Mouse (Mus musculus) hindbrain, embryonic 11.5 days (tissue): Measurements from ENCODE around the gene Htra1. TPM values are rescaled to one million over a fixed set of nuclear protein-coding genes. Genes with fewer than 3 reads are reported as not detected.

Experiments
- ATAC-seq: fragments of 200-750 bp; cut with Nextera tagmentation; 2 replicates; pipeline ENCODE4 v1.8.0; 2017; ENCODE audit warnings: mild to moderate bottlenecking, moderate TSS enrichment, moderate library complexity; ENCODE audit not compliant: low FRiP score
- DNase-seq: peaks from one replicate; pipeline ENCODE4 v3.0.0-alpha.2; 2015; ENCODE audit warnings: low spot score
- H3K27ac ChIP-seq: fragments of 300-500 bp; sonication (generic); 2 replicates; pipeline ENCODE4 v1.5.1; 2014; ENCODE audit warnings: mild to moderate bottlenecking, low read depth, low read length
- H3K27me3 ChIP-seq: fragments of 300-500 bp; sonication (generic); 2 replicates; pipeline ENCODE4 v1.6.1; 2014; ENCODE audit warnings: mild to moderate bottlenecking, low read length, moderate library complexity, mixed read lengths; ENCODE audit not compliant: control insufficient read depth, insufficient read depth
- H3K36me3 ChIP-seq: fragments of 300-500 bp; sonication (generic); 2 replicates; pipeline ENCODE4 v1.6.1; 2014; ENCODE audit warnings: mild to moderate bottlenecking, low read length, moderate library complexity, mixed read lengths; ENCODE audit not compliant: control insufficient read depth, insufficient read depth
- H3K4me1 ChIP-seq: fragments of 300-500 bp; sonication (generic); replicated peaks from 2 replicates; pipeline ENCODE4 v1.6.1; 2014; ENCODE audit warnings: low read length, mixed read lengths; ENCODE audit not compliant: control insufficient read depth, insufficient read depth
- H3K4me2 ChIP-seq: fragments of 300-500 bp; sonication (generic); replicated peaks from 2 replicates; pipeline ENCODE4 v1.6.1; 2014; ENCODE audit warnings: mild to moderate bottlenecking, low read depth, low read length
- H3K4me3 ChIP-seq: fragments of 300-500 bp; sonication (generic); 2 replicates; pipeline ENCODE4 v1.5.1; 2014; ENCODE audit warnings: low read depth, low read length
- H3K9ac ChIP-seq: fragments of 300-500 bp; sonication (generic); 2 replicates; pipeline ENCODE4 v1.6.1; 2014; ENCODE audit warnings: low read depth, low read length
- H3K9me3 ChIP-seq: fragments of 300-500 bp; sonication (generic); 2 replicates; pipeline ENCODE4 v1.6.1; 2016; ENCODE audit warnings: low read length; ENCODE audit not compliant: control insufficient read depth
- WGBS: fragments of 180-500 bp; shearing (Covaris S2); extraction: QIAGEN DNeasy Blood & Tissue Kit; methylation state at CpG from one replicate; pipeline ENCODE4 v1.1.7; 2014; 5-methylcytosine and 5-hydroxymethylcytosine counted together
- polyA plus RNA-seq: library from polyadenylated mRNA; unstranded; fragments of >200 nt; fragmentation: Nextera tagmentation; extraction: Ambion mirVana; gene quantifications from 2 replicates; pipeline ENCODE4 v1.2.1, GENCODE M21; 2014

Htra1 gene
- polyA plus RNA-seq, 1 experiment from 2014 or later: 19.0 TPM

DNA sequence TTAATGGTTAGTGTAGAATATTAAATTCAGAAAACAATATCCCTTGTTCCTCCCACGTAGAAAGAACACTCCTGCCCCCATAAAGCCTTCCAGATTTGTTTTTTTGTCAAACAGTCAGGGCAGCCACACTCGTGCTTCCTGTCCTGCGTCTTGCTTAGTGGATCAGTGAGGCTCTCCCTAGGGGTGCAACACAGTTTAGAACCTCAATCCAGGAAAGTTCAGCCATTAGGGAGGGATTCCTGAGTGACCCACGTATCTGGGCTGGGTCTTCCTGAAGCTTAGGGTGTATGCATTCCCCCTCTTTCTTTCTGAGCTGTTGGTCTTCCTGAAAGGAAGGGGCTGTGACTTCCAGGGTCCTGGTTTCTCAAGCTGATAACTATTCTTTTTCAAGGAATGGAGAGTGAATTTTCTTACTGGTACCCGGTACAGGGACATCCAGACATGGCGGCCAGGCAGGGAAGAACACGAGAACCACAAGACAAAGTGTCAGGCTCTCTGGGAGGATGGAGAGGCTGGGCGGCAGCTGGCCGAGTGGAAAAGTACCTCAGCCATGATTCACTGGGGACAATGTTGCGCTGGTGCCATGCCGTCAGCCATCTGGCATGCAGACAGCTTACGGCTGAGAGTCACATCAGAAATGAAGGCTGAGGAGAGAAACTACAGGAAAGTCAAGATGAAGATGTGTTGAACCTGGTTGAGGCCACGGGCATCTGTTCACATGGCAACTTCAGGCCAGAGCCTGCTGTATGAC lies 12.8 kb upstream of the Htra1 start:
- no peak overlapping the region for H3K27ac ChIP-seq
- H3K27me3 ChIP-seq: no peaks in the 10 kb centered on the region
- ATAC-seq (no peak), DNase-seq (no peak)
- H3K9me3 ChIP-seq: no peaks in the 10 kb centered on the region
- H3K36me3 ChIP-seq: no peaks in the 10 kb centered on the region
- 76% methylated on average over 13 of the region's 13 CpGs for WGBS
- no peak overlapping the region for H3K9ac ChIP-seq
- no peak overlapping the region for H3K4me3 ChIP-seq
- H3K4me2 ChIP-seq: no peak overlapping the region
- H3K4me1 ChIP-seq: no peaks in the 10 kb centered on the region

DNA sequence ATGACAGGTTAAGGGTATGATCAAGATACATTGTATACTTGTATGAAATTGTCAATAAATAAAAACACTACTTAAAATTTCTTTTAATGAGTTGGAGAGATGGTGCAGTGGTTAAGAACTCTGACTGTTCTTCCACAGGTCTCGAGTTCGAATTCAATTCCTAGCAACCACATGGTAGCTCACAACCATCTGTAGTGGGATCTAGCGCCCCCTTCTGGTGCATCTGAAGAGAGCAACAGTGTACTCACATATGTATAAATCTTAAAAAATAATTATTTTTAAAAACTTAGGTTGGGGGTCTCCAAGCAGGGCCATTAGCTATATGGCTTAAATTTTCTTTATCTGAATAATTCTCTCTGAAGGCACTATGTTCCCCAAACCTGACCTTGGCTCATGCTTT lies 5.5 kb upstream of the Htra1 start:
- no peaks in the 10 kb centered on the region for H3K36me3 ChIP-seq
- H3K9me3 ChIP-seq: no peaks in the 10 kb centered on the region
- WGBS: 69% methylated on average over 3 of the region's 3 CpGs
- H3K4me3 ChIP-seq: no peak overlapping the region
- H3K27ac ChIP-seq: no peak overlapping the region
- peaks cover 18% of the 10 kb centered on the region for H3K27me3 ChIP-seq
- ATAC-seq (no peak), DNase-seq (no peak)
- no peaks in the 10 kb centered on the region for H3K4me1 ChIP-seq
- H3K4me2 ChIP-seq: no peak overlapping the region
- no peak overlapping the region for H3K9ac ChIP-seq

DNA sequence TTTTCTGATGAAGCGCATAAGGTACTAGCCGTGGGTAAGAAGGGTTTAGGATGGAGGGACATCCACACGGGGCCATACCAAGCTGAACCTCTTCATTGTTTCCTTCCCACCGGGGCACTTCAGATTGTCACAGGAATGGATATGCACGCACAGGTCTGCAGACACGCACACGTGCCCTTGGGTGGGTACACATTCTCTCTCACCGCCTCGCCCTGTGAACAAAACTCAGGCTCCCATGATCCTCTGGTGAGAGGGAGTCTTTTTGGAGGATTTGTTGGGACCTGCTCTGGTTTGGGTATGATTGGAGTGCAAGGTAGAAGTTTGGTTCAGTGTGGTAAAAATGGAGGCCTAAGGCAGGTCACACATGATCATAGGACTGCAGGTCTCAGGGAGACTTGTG lies 3.0 kb upstream of the Htra1 start:
- Histone ChIP-seq H3K36me3 (no peaks in the 10 kb centered on the region), H3K27ac (no peak overlapping the region), H3K4me3 (no peak overlapping the region), H3K4me1 (no peaks in the 10 kb centered on the region; the same call in 1 of the 2 replicates), H3K27me3 (peaks cover 43% of the 10 kb centered on the region), H3K4me2 (no peak overlapping the region), H3K9me3 (no peaks in the 10 kb centered on the region), H3K9ac (no peak overlapping the region)
- WGBS: 84% methylated on average over 9 of the region's 9 CpGs
- ATAC-seq: no peak
- DNase-seq: no peak

DNA sequence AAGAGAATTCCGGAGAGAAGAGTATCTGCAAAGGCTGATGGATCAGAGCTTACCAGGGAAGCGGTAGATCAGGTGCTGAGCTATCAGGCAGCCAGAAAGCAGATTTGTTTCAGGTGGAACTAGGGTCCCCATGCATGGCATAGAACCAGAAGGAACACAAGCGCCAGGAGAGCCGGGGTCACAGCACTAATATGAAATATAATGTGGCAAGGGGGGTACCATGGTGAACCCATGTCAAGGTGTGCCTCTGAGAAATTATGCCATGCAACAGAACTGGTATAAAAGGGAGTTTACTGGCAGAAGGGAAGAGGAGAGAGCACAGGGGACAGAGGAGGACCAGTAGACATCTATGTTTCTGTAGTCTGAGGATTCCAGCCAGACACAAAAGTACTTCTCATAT lies 1.3 kb upstream of the Htra1 start:
- Histone ChIP-seq H3K4me2 (no peak overlapping the region), H3K9ac (no peak overlapping the region), H3K36me3 (no peaks in the 10 kb centered on the region), H3K4me1 (no peaks in the 10 kb centered on the region; the same call in 1 of the 2 replicates), H3K9me3 (no peaks in the 10 kb centered on the region), H3K27ac (no peak overlapping the region), H3K27me3 (peaks cover 48% of the 10 kb centered on the region), H3K4me3 (no peak overlapping the region)
- no peak for DNase-seq
- ATAC-seq: no peak
- WGBS: 90% methylated on average over 4 of the region's 4 CpGs

DNA sequence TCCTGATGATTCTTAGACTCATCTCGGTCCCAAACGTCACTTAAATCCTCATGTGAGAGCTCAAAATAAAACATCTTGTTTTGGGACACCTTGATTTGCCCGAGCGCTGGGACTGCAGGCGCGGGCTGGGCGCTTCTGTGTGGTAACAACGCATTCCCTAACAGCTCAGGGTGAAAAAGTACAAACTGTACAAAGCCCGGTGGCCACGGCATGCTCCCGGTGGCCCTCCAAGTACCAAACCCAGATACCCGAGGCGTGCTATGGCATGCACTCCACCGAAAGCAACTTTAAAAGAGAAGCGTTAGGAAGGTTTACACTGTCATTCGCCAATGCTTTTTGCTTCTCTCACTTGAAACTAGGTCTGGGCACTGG lies 504 bp upstream of the Htra1 start:
- no peak overlapping the region for H3K27ac ChIP-seq
- DNase-seq (peak; percentile 45), ATAC-seq (no peak)
- no peaks in the 10 kb centered on the region for H3K36me3 ChIP-seq
- H3K4me2 ChIP-seq: peak overlapping the region; percentile 37
- H3K9ac ChIP-seq: no peak overlapping the region
- peak overlapping the region; percentile 42 for H3K4me3 ChIP-seq
- H3K9me3 ChIP-seq: no peaks in the 10 kb centered on the region
- 13% methylated on average over 16 of the region's 16 CpGs for WGBS
- H3K27me3 ChIP-seq: peaks cover 48% of the 10 kb centered on the region
- no peaks in the 10 kb centered on the region; the same call in 1 of the 2 replicates for H3K4me1 ChIP-seq

DNA sequence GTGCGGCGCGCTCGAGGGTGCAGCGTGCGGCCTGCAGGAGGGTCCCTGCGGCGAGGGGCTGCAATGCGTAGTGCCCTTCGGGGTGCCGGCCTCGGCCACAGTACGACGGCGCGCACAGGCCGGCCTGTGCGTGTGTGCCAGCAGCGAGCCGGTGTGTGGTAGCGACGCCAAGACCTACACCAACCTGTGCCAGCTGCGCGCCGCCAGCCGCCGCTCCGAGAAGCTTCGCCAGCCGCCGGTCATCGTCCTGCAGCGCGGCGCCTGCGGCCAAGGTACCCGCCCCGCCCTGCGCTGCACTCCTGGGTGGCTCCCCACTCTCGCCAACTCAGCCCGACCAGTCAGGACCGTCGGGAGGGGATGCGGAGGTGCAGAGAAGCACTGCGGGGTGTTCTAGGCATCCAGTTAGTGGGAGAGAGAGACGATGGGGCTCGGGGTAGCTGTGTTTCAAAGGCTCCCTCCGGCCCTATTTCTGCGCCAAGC lies 601 bp downstream of the Htra1 start:
- no peaks in the 10 kb centered on the region; the same call in 1 of the 2 replicates for H3K4me1 ChIP-seq
- peak overlapping the region; percentile 37 for H3K4me2 ChIP-seq
- no peaks in the 10 kb centered on the region for H3K9me3 ChIP-seq
- H3K27me3 ChIP-seq: peaks cover 48% of the 10 kb centered on the region
- H3K9ac ChIP-seq: no peak overlapping the region
- ATAC-seq (peak; percentile 53), DNase-seq (peak; percentile 51)
- H3K27ac ChIP-seq: no peak overlapping the region
- 2% methylated on average over 46 of the region's 49 CpGs for WGBS
- H3K36me3 ChIP-seq: no peaks in the 10 kb centered on the region
- peak overlapping the region; percentile 42 for H3K4me3 ChIP-seq

DNA sequence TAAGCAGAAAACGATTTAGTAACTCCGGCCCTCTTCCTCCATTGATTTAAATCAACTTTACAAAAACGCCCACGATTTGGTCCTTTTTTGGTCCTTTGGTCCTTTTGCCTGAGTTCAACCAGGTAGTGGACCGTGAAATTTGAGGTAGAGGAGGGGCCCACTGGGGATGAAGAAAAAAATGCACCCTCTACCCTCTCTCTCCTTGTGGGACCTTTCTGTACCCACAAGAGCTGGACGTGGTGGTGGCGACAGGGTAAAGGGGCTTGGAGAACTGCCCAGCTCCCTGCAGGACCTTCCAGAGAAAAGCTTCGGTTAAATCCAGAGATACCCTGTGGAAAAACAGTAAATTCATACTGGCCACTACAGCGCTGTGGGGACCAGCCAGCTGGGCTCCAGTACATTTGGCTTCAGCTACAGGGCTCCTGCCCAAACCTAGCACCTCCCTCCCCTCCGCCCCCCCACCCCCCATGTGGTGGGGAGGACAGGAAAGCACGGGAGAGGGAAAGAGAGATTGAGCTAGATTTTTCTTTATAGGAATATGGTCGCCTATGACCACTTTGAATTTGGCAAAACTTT lies 1.4 kb downstream of the Htra1 start:
- Histone ChIP-seq H3K27me3 (peaks cover 48% of the 10 kb centered on the region), H3K4me1 (no peaks in the 10 kb centered on the region; the same call in 1 of the 2 replicates), H3K4me2 (no peak overlapping the region), H3K9me3 (no peaks in the 10 kb centered on the region), H3K27ac (no peak overlapping the region), H3K9ac (no peak overlapping the region), H3K4me3 (no peak overlapping the region), H3K36me3 (no peaks in the 10 kb centered on the region)
- DNase-seq (peak; percentile 13), ATAC-seq (no peak)
- WGBS: 29% methylated on average over 12 of the region's 12 CpGs

DNA sequence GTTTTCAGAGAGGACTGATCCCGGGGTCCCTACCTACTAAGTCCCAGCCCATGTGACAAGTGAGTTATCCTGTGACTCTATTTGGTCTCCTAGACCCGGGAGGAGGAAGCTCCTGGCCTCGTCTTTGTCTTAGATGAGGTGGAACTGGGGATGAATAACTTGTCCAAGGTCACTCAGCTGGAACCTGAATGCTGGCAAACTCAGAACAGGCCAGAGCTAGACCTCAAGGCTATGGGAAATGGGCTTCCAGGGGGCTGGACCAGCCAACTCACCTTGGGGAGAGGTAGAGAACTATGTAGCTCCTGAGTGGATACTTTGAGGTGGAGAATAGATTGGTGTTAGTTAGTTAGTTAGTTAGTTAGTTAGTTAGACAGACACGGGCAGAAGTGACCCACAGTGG lies 2.1 kb downstream of the Htra1 start:
- DNase-seq (no peak), ATAC-seq (no peak)
- no peak overlapping the region for H3K4me2 ChIP-seq
- no peaks in the 10 kb centered on the region for H3K36me3 ChIP-seq
- H3K9ac ChIP-seq: no peak overlapping the region
- no peaks in the 10 kb centered on the region for H3K9me3 ChIP-seq
- 56% methylated on average over 4 of the region's 4 CpGs for WGBS
- no peak overlapping the region for H3K27ac ChIP-seq
- peaks cover 48% of the 10 kb centered on the region for H3K27me3 ChIP-seq
- no peak overlapping the region for H3K4me3 ChIP-seq
- H3K4me1 ChIP-seq: no peaks in the 10 kb centered on the region; the same call in 1 of the 2 replicates

DNA sequence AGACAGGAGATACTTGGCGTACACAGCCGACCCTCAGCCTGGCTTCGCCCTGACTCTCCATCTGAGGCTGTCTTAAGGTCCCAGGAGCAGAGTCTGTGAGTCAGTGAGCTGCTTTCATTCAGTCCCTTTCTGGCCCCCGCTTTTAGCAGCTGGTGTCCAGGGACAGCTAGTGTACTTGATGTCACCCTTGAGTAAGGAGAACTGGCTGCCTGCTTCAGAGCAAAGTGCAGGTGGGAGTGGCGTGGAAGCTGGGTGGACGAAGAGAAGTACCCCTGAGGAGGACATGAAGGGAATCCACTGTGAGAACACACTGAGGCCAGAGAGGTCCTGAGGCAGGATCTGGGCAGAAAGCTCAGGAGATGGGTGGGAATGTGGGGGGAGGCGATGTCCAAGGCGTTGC lies 3.0 kb downstream of the Htra1 start:
- H3K9me3 ChIP-seq: no peaks in the 10 kb centered on the region
- no peak overlapping the region for H3K4me3 ChIP-seq
- peaks cover 43% of the 10 kb centered on the region for H3K27me3 ChIP-seq
- H3K36me3 ChIP-seq: no peaks in the 10 kb centered on the region
- H3K9ac ChIP-seq: no peak overlapping the region
- H3K4me1 ChIP-seq: no peaks in the 10 kb centered on the region; the same call in 1 of the 2 replicates
- H3K27ac ChIP-seq: no peak overlapping the region
- no peak overlapping the region for H3K4me2 ChIP-seq
- ATAC-seq (no peak), DNase-seq (no peak)
- 89% methylated on average over 8 of the region's 8 CpGs for WGBS
